Mouse (Mus musculus): ENCODE measurements around the gene Rptor. TPM values are rescaled to one million over a fixed set of nuclear protein-coding genes. Genes with fewer than 3 reads are reported as not detected.

The Rptor gene
- polyA plus RNA-seq, 2 experiments = 3.7 to 5.8 TPM

- ATAC-seq (ENCODE audit: insufficient read depth) = no peak
- no peak for DNase-seq (ENCODE audit: low read depth in 3 of 3, low spot score in 3 of 3)
- H3K36me3 ChIP-seq (replicated peaks; ENCODE audit: control insufficient read depth, insufficient read depth, low read depth) = no peaks in the 10 kb centered on the region
- TF ChIP-seq CTCF (IDR thresholded peaks at IDR 0.05; ENCODE audit: low read depth) (no peak), EP300 (IDR thresholded peaks at IDR 0.05; ENCODE audit: low read depth) (no peak)
- H3K27me3 ChIP-seq (ENCODE audit: control insufficient read depth, insufficient read depth, low read length) = no peaks in the 10 kb centered on the region
- no peak overlapping the region for H3K4me3 ChIP-seq (ENCODE audit: insufficient read depth in 1 of 2, low read depth in 2 of 2, low read length in 2 of 2)
- no peak overlapping the region for H3K9ac ChIP-seq (replicated peaks)
- H3K4me1 ChIP-seq (replicated peaks; ENCODE audit: control insufficient read depth in 2 of 2, insufficient read depth in 2 of 2, low read length in 1 of 2) = peaks cover 5 to 14% of the 10 kb centered on the region in 2 experiments; a peak in 3 of 4 replicates
- 66% methylated on average over 4 of the region's 4 CpGs for WGBS (ENCODE audit: insufficient replicate concordance)
- H3K4me2 ChIP-seq (ENCODE audit: low read depth) = no peak overlapping the region
- no peak overlapping the region for H3K27ac ChIP-seq
- H3K9me3 ChIP-seq (ENCODE audit: control insufficient read depth, low read length) = no peaks in the 10 kb centered on the region
Measured at GRCm38 (mm10) chr11:119624401-119624800, 21.7 kb downstream of the Rptor start.

- 43% methylated on average over 3 of the region's 3 CpGs for WGBS (ENCODE audit: insufficient replicate concordance)
Measured at GRCm38 (mm10) chr11:119624955-119625354, 22.2 kb downstream of the Rptor start.

GRCm38 (mm10) chr11:119625476-119625875, 22.8 kb downstream of the Rptor start:
- TF ChIP-seq EP300 (IDR thresholded peaks at IDR 0.05; ENCODE audit: low read depth) = no peak
- TF ChIP-seq CTCF (IDR thresholded peaks at IDR 0.05; ENCODE audit: low read depth) = no peak
- 82% methylated on average over 6 of the region's 6 CpGs for WGBS (ENCODE audit: insufficient replicate concordance)
- H3K27me3 ChIP-seq (ENCODE audit: control insufficient read depth, insufficient read depth, low read length) = no peaks in the 10 kb centered on the region

More at GRCm38 (mm10) chr11:119624955-119625354, 22.2 kb downstream of the Rptor start:
- no peak overlapping the region for H3K9ac ChIP-seq (replicated peaks)
- no peak overlapping the region for H3K4me2 ChIP-seq (ENCODE audit: low read depth)
- peaks cover 5 to 14% of the 10 kb centered on the region in 2 experiments; a peak in 3 of 4 replicates for H3K4me1 ChIP-seq (replicated peaks; ENCODE audit: control insufficient read depth in 2 of 2, insufficient read depth in 2 of 2, low read length in 1 of 2)
- no peaks in the 10 kb centered on the region for H3K9me3 ChIP-seq (ENCODE audit: control insufficient read depth, low read length)
- ATAC-seq (ENCODE audit: insufficient read depth) (no peak), DNase-seq (ENCODE audit: low read depth in 3 of 3, low spot score in 3 of 3) (no peak)
- no peak overlapping the region for H3K4me3 ChIP-seq (ENCODE audit: insufficient read depth in 1 of 2, low read depth in 2 of 2, low read length in 2 of 2)
- no peaks in the 10 kb centered on the region for H3K36me3 ChIP-seq (replicated peaks; ENCODE audit: control insufficient read depth, insufficient read depth, low read depth)
- no peaks in the 10 kb centered on the region for H3K27me3 ChIP-seq (ENCODE audit: control insufficient read depth, insufficient read depth, low read length)
- no peak overlapping the region for H3K27ac ChIP-seq
- TF ChIP-seq CTCF (IDR thresholded peaks at IDR 0.05; ENCODE audit: low read depth) = no peak
- no peak for TF ChIP-seq EP300 (IDR thresholded peaks at IDR 0.05; ENCODE audit: low read depth)

GRCm38 (mm10) chr11:119625943-119626342, 23.2 kb downstream of the Rptor start:
- Histone ChIP-seq H3K36me3 (replicated peaks; ENCODE audit: control insufficient read depth, insufficient read depth, low read depth) (no peaks in the 10 kb centered on the region), H3K9ac (replicated peaks) (no peak overlapping the region), H3K4me3 (ENCODE audit: insufficient read depth in 1 of 2, low read depth in 2 of 2, low read length in 2 of 2) (no peak overlapping the region), H3K27me3 (ENCODE audit: control insufficient read depth, insufficient read depth, low read length) (no peaks in the 10 kb centered on the region), H3K4me2 (ENCODE audit: low read depth) (no peak overlapping the region), H3K27ac (no peak overlapping the region), H3K4me1 (replicated peaks; ENCODE audit: control insufficient read depth in 2 of 2, insufficient read depth in 2 of 2, low read length in 1 of 2) (peaks cover 5 to 14% of the 10 kb centered on the region in 2 experiments; a peak in 3 of 4 replicates), H3K9me3 (ENCODE audit: control insufficient read depth, low read length) (no peaks in the 10 kb centered on the region)
- no peak for ATAC-seq (ENCODE audit: insufficient read depth)
- no peak for DNase-seq (ENCODE audit: low read depth in 3 of 3, low spot score in 3 of 3)
- 74% methylated on average over 6 of the region's 6 CpGs for WGBS (ENCODE audit: insufficient replicate concordance)
- TF ChIP-seq CTCF (IDR thresholded peaks at IDR 0.05; ENCODE audit: low read depth) = no peak

More at GRCm38 (mm10) chr11:119625476-119625875, 22.8 kb downstream of the Rptor start:
- Histone ChIP-seq H3K27ac (no peak overlapping the region), H3K4me2 (ENCODE audit: low read depth) (no peak overlapping the region), H3K36me3 (replicated peaks; ENCODE audit: control insufficient read depth, insufficient read depth, low read depth) (no peaks in the 10 kb centered on the region), H3K4me3 (ENCODE audit: insufficient read depth in 1 of 2, low read depth in 2 of 2, low read length in 2 of 2) (no peak overlapping the region), H3K9ac (replicated peaks) (no peak overlapping the region), H3K4me1 (replicated peaks; ENCODE audit: control insufficient read depth in 2 of 2, insufficient read depth in 2 of 2, low read length in 1 of 2) (peaks cover 5 to 14% of the 10 kb centered on the region in 2 experiments; a peak in 3 of 4 replicates), H3K9me3 (ENCODE audit: control insufficient read depth, low read length) (no peaks in the 10 kb centered on the region)
- no peak for DNase-seq (ENCODE audit: low read depth in 3 of 3, low spot score in 3 of 3)
- no peak for ATAC-seq (ENCODE audit: insufficient read depth)

GRCm38 (mm10) chr11:119627243-119627642, 24.5 kb downstream of the Rptor start:
- Histone ChIP-seq H3K4me3 (ENCODE audit: insufficient read depth in 1 of 2, low read depth in 2 of 2, low read length in 2 of 2) (no peak overlapping the region), H3K27ac (no peak overlapping the region), H3K4me1 (replicated peaks; ENCODE audit: control insufficient read depth in 2 of 2, insufficient read depth in 2 of 2, low read length in 1 of 2) (peaks cover 5 to 12% of the 10 kb centered on the region in 2 experiments; a peak in 3 of 4 replicates), H3K9me3 (ENCODE audit: control insufficient read depth, low read length) (no peaks in the 10 kb centered on the region), H3K4me2 (ENCODE audit: low read depth) (no peak overlapping the region), H3K9ac (replicated peaks) (no peak overlapping the region), H3K36me3 (replicated peaks; ENCODE audit: control insufficient read depth, insufficient read depth, low read depth) (no peaks in the 10 kb centered on the region), H3K27me3 (ENCODE audit: control insufficient read depth, insufficient read depth, low read length) (no peaks in the 10 kb centered on the region)
- TF ChIP-seq EP300 (IDR thresholded peaks at IDR 0.05; ENCODE audit: low read depth) (no peak), CTCF (IDR thresholded peaks at IDR 0.05; ENCODE audit: low read depth) (peak; percentile 62)
- DNase-seq (ENCODE audit: low read depth in 3 of 3, low spot score in 3 of 3) = no peak
- ATAC-seq (ENCODE audit: insufficient read depth) = no peak
- WGBS (ENCODE audit: insufficient replicate concordance) = 47% methylated on average over 3 of the region's 3 CpGs
